ENCODE assay signal across 35 mouse cellular contexts in the genomic region with DNA sequence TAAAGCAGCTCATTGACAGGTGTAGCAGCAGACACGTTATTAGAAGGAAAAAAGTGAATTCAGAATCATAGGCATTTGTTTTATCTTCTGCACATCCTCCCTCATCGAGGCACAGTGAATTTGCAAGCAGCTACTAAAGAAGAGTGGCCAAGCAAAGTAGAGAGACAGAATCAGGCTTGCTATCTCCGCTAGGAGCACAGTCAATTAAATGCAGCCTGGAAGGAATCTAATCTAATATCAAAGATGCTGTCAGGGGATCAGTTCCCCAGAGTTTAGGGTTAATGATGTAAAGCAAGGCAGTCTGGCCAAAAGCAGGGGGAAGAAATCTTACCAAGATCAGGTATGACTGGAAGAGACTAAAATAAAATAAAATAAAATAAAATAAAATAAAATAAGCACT.
"Had no signal": no experiment of that assay in that cellular context is flagged by ENCODE, and none has a peak within 500 bp of the region (broad histone marks: within the 10 kb centered on the region; RNA-seq: fewer than 3 reads in every experiment).

No protein-coding gene starts in this region.

- H3K4me2 ChIP-seq: heart, embryonic 11.5 days; heart, embryonic 12.5 days; heart, embryonic 13.5 days; heart, embryonic 15.5 days; hindbrain, embryonic 12.5 days; hindbrain, embryonic 13.5 days; hindbrain, embryonic 14.5 days; hindbrain, embryonic 15.5 days; intestine, embryonic 15.5 days; kidney, embryonic 15.5 days had no signal

- H3K36me3 ChIP-seq: heart, embryonic 10.5 days; heart, embryonic 12.5 days; heart, embryonic 13.5 days; heart, embryonic 15.5 days; hindbrain, embryonic 10.5 days; hindbrain, embryonic 12.5 days; hindbrain, embryonic 13.5 days; hindbrain, embryonic 15.5 days; intestine, embryonic 15.5 days; kidney, embryonic 15.5 days had no signal

- H3K4me1 ChIP-seq: heart, embryonic 10.5 days; heart, embryonic 13.5 days; heart, embryonic 15.5 days; hindbrain, embryonic 10.5 days; hindbrain, embryonic 12.5 days; hindbrain, embryonic 15.5 days; intestine, embryonic 15.5 days; kidney, embryonic 15.5 days had no signal

- H3K9ac ChIP-seq: heart, embryonic 12.5 days; heart, embryonic 13.5 days; heart, embryonic 15.5 days; hindbrain, embryonic 12.5 days; hindbrain, embryonic 13.5 days; hindbrain, embryonic 14.5 days; hindbrain, embryonic 15.5 days; intestine, embryonic 15.5 days; kidney, embryonic 15.5 days had no signal

- H3K27ac ChIP-seq: heart, adult 2 months; heart, embryonic 10.5 days; heart, embryonic 13.5 days; heart, embryonic 15.5 days; hindbrain, embryonic 10.5 days; hindbrain, embryonic 12.5 days; hindbrain, embryonic 13.5 days; hindbrain, embryonic 14.5 days; hindbrain, embryonic 15.5 days; intestine, embryonic 15.5 days; kidney, embryonic 15.5 days; kidney, postnatal 0 days; layer of hippocampus, adult 2 months had no signal

- H3K9me3 ChIP-seq: heart, embryonic 10.5 days; heart, embryonic 12.5 days; heart, embryonic 13.5 days; heart, embryonic 15.5 days; hindbrain, embryonic 10.5 days; hindbrain, embryonic 12.5 days; hindbrain, embryonic 13.5 days; hindbrain, embryonic 15.5 days; intestine, embryonic 15.5 days; kidney, embryonic 15.5 days had no signal

- H3K27me3 ChIP-seq: heart, embryonic 12.5 days; heart, embryonic 13.5 days; heart, embryonic 15.5 days; hindbrain, embryonic 12.5 days; hindbrain, embryonic 13.5 days; hindbrain, embryonic 15.5 days; intestine, embryonic 15.5 days; kidney, embryonic 15.5 days had no signal

- DNase-seq: heart, adult 2 months; heart, postnatal 10 days; heart, postnatal 14 days; heart, postnatal 36 days; heart, postnatal 4 days; kidney, adult 11 months; kidney, adult 18-20 months; kidney, adult 2 months; kidney, adult 8-10 months; kidney, adult 9 months; kidney, postnatal 10 days; kidney, postnatal 14 days; kidney, postnatal 25 days; kidney, postnatal 36 days; kidney, postnatal 4 days; layer of hippocampus, adult 9-11 months; layer of hippocampus, postnatal 36 days had no signal

- ATAC-seq: hindbrain, embryonic 16.5 days; inflammation-experienced regulatory T-cells, adult 6 months; intestine, embryonic 15.5 days; intestine, embryonic 16.5 days; intestine, postnatal 0 days had no signal

- H3K4me3 ChIP-seq: heart, adult 2 months; heart, embryonic 10.5 days; heart, embryonic 12.5 days; heart, embryonic 13.5 days; heart, embryonic 15.5 days; hindbrain, embryonic 10.5 days; hindbrain, embryonic 12.5 days; hindbrain, embryonic 13.5 days; hindbrain, embryonic 15.5 days; intestine, embryonic 15.5 days; kidney, embryonic 15.5 days; layer of hippocampus, adult 2 months had no signal
